Mouse (Mus musculus): ENCODE measurements around the gene Impg1. TPM values are rescaled to one million over a fixed set of nuclear protein-coding genes. Genes with fewer than 3 reads are reported as not detected.

The Impg1 gene
- under 1 TPM in 1 of 2 experiments, not detected in 1; 0.07 TPM for total RNA-seq (2021)
- long read RNA-seq, experiment 1 = 0 reads
- long read RNA-seq, experiment 2 = 0 reads

DNA sequence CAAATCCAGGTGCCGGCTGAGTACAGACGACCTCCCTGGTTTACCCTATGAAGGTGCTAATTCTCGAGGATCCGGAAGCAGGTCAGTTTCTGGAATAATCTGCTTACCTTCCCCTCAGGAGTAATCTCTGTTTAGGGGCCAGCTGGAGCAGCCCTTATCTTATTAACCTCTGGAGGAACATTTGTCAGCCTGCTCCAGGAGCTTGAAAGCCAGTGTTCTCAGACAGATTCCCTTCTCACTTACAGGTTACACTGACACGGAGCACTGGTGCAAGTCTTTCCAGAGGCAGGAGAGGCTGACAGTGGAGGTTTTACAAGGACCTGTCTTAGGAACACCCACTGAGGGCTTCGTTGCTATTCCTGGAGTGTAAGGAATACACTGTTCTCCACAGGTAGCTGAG, at the start of gene Impg1:
Impg1 (minus strand) TSS at position 101 of the 400 bp plus-strand sequence.
- no peak for DNase-seq (ENCODE audit: low spot score)

DNA sequence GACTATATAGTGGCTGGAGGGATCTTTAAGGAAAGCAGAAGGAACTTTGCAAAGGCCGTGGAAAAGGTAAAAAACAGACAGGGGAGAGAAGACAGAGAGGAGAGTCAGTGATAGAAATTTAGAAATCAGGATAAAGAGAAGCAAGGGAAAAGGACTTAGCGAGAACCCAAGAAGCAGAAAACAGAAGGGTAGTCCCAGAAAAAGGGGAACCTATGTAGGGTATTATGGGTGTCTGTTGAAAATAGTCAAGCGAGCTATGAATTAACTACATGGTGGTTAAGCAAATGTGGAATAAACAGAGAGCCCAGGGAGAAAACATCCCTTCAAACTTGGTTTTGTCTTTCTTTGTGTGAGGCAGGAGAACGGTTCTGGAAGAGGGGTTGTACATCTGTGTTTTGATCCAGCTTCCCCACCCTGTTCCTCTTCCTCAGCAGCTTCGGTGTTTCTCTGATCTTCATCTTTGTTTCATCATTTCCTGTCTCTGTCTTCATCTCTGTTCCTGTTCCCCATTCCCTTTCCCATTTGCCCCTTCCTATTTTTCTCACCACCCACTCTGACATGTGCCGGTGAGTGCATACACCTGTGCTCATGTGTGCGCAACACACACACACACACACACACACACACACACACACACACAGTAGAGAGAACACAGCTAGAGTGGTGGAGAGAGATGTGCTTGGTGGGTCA, 44.3 kb upstream of the Impg1 start:
- no peak for DNase-seq (ENCODE audit: low spot score)

DNA sequence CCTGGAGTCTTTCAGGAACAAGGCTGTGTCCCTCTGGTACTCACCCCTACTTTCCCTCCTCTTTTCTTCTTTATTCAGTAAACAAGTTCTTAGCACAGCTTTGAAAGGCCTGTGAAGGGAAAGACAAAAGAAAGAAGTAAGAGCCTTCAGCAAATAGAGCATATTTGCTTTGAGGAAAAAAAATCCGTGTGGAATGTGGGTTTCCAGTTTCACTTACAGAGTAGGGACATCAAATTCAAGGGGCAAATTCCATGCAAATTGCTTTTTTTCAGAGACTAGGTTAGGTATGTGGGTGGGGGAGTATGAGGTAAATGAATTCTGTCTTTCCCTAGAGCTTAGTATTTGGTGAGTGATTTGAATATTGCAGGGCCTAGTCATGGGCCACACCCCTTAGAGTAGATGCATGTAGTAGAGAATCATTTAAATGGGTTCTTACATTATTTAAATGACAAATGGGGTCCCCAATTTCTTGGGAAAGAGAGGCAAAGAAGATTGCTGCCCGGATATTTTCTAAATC, 39.3 kb upstream of the Impg1 start:
- no peak for DNase-seq (ENCODE audit: low spot score)

DNA sequence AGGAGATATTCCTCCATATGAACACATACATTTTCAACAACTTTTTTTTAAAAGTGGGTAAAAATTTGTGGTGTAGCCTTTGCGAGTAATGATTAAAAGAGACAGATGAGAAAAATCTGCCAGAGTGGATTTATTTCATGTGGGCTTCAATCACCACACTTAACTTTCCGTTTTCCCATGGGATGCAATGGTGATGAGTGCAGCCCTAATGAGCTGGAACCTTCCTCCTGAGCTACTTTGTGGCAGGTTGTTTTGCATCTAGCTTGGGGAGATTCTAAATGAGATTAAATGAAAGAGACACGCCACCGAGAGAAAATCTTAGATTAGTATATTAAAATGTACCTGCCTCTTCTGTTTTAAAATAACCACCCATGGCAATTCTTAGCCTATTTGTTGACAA, 26.3 kb upstream of the Impg1 start:
- DNase-seq (ENCODE audit: low spot score) = no peak

DNA sequence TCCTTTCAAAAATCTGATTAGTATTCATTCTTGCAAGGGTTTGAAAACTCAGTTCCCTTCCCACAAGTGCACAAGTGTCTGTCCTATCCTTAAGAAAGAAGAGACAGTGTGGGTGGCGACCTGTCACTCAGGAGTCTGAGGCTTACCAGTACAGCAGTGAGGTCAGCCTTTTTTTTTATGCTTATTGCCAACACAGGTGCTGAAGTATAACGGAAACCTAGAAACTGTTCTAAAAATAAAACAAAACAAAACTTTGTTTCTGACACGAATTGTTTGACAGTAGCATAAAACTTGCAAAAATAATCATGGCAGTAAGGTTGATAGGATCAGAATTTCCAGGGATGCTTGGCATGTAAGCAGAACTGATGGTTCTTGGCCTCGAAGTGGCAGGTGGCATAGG, 4.9 kb downstream of the Impg1 start:
- no peak for DNase-seq (ENCODE audit: low spot score)

DNA sequence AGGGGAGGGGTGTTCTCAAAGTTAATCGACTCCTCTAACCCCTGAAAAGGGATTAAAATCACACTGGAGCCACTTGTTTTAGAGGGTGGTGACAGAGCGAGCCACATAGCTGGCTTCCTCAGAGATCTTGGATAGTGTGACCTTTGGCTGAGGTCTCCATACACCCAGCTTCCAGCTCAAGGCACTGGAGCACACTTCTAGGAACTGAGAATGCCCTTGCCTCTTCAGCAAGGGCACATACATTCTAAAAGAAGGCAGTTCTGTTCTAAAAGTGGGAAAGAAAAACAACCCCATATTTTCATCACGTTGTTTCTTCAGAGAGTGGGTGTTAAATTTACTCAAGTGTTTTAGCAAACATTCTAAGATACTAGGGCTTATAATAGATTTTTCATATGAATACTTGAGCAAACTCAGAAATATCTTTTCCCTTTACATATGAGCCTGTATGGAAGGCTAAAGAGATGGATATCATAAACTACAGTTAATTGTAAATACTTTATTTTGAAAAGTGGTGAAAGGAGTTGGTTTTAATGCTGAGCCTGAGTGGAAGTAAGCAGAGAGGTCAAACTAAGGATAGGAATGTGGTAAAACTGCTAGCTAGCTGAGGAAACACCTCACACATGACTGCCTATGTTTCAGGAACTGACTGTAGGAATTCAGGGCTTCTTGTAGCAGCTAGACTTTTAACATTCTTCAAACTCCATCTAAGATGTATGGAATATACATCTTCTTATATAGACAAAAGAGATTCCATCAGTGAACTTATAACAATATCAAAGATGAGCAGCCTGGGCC, 14.6 kb downstream of the Impg1 start:
- no peak for DNase-seq (ENCODE audit: low spot score)

DNA sequence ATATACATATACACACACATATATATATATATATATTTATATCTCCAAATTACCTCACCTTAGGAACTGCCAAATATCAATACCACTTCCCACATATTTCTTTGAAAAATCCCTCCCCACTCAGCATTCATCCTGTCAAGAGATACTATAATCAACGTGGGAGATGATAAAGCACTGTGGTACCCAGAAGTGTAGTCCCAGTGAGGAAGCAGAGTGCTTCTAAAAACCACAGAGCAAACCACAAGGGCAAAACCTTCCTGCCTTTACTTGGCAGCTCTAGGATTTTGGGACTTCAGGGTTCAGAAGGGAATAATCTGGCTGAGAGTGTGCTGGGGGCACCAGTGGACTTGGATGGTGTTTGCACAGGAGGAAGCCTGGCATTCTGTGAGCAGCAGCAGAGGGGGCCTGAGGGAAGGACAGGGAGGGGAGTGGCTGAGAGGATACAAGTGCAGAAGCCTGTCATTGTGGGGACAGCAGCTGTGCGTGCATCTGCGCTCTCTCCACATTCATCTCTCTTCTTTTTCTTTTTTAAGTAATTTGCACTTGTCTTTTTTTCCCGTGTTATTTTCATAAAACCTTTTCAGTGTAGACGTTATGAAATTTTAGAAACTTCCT, 24.1 kb downstream of the Impg1 start:
- DNase-seq (ENCODE audit: low spot score) = no peak

DNA sequence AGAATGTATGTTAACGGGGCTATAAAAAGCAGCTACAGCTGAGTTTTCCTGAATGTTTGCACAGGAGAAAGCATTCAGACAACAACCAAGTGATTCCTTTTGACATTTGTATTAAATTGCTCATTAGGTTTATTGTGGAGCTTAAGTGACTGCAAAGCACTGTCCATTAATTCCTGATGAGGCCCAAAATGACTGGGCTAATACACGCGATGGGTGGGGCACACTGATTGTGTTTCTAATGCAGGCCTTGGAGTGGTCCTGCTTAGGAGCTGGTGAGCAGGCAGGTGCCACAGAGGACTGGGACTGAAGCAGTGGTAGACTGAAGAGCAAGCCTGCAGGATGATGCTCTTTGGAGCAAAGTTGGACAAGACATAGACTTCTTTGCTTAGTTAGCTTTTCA, 73.9 kb downstream of the Impg1 start:
- DNase-seq (ENCODE audit: low spot score) = no peak

DNA sequence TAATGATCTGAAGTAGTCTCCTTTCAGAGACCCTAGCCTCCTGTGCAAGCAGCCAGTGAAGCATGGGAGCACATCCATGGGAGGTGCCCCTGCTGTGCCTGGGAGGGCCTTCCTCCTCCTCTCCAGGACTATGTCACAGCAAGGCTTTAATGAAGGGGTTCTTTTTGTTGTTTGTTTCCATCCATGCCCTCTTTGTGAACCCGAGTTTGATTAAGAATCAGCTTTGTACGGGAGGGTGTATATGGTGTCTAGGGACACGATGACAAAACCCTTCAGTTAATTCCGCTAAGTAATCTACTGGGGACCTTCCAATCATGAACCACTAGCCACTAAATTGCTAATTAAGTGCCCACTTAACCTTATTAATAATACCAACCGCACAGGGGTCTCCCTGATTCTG, 74.3 kb downstream of the Impg1 start:
- no peak for DNase-seq (ENCODE audit: low spot score)

DNA sequence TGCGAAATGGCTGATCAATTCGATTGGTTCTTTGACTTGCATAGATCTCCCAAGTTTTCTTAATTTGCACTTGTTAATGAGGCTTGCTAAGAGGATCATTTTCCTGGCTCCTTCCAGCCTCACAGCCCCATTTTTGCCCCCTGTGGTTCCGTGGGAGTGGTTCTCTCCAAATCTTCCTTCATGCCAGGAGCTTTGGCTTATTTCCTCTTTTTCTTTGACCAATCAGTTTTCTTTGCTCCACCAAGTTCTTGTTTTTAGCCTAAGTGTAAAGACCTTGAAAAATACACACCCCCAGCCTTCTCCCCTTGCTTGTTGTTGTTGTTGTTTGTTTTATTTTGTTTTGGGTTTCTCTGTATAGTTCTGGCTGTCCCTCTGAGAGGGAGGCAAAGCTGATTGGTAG, 77.4 kb downstream of the Impg1 start:
- no peak for DNase-seq (ENCODE audit: low spot score)

DNA sequence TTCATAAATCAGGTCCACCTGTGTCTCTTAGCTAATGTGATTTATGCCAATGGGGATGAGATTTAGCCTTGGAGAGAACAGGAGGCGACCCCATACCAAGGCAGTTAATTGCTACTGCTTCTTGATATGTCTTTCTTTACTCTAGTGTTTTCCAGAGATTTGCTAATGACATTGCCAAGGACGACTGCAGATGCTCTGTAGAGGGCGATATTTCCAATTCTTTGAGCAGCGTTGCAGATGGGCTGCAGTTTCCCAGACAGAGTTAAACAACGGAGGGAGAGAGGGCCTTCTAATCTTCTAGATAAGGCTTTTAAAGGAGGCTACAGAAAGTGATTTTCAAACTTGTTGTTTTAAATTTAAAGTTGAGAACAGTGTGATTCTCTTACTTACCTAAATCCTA, 78.8 kb downstream of the Impg1 start:
- DNase-seq (ENCODE audit: low spot score) = no peak

DNA sequence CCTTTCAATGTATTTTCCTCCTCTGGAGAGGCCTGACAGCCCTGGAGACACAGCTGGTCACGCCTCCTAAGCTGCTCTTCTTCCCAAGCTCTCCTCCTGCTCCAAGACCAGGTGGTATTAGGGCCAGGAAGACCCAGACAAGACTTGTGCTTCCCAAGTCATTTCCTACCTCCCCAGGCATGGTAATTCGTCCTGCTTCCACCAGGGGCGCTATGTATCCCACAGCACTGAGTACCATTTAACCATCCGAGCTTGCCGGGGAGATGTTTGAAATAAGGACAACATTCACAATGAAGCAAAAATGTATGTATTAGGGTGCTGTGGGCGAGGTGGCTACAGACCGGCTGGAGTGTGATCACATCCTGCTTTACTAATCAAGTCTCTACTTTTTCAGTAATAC, 79.3 kb downstream of the Impg1 start:
- DNase-seq (ENCODE audit: low spot score) = peak; percentile 8

DNA sequence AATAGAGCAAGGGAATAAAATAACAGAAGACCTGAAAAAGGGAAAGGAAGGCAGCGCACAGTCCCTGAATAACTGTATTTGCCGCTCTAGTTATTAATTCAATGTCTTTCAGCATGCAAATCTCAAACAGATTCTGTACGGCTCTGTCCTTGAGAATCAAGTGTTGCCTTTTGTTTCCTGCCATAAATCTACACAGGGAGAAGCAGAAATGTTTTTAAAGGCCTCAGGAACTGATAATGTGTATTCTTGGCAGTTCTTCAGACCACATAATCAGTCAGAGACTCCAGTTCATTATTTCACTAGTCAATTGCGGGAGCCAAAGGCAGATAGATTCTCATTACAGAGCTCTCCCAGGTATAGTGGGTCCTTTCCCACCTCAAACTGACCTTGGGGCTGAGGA, 82.6 kb downstream of the Impg1 start:
- DNase-seq (ENCODE audit: low spot score) = no peak

DNA sequence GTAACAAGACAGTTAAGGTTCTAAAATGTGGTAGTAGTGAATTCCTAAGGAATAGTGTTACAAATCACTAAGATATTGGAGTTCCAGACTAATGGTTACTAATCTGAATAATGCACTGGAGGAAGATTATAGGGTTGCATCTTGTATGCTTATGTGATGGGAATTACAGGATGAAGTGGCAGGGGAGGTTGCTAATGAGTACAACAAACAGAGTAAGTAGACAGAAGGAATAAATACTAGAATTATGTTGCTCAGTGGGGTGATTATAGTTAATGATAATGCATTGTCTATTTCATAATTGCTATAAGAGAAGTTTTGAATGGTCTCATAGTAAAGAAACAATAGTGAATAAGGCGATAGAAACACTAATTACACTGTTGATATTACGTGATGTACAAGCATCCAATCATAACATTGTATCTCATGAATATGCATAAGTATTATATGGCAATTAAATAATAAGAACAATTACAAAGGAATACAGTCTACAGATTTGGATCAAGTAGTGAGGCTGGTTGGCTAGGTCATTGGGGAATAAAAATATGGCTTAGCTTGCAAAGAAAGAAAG, 85.1 kb downstream of the Impg1 start:
- no peak for DNase-seq (ENCODE audit: low spot score)

DNA sequence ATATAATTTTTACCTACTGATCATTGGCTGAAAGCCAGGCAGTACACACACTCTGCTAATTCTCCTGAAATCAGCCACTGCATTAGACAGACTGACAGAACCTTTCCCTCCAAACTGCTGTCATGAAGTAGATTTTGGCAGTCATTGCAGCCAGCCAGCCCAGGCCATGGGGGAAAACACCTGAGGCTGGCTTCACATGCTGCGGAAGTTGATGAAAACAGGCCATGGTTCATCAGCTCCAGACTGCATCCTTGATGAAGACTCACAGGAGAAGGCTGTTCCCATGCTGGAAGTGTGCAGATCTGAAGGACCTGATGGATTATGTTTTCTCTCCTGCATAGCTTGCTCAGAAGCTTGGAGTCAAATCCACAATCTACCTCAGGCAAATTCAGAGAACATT, 91.2 kb downstream of the Impg1 start:
- DNase-seq (ENCODE audit: low spot score) = no peak

DNA sequence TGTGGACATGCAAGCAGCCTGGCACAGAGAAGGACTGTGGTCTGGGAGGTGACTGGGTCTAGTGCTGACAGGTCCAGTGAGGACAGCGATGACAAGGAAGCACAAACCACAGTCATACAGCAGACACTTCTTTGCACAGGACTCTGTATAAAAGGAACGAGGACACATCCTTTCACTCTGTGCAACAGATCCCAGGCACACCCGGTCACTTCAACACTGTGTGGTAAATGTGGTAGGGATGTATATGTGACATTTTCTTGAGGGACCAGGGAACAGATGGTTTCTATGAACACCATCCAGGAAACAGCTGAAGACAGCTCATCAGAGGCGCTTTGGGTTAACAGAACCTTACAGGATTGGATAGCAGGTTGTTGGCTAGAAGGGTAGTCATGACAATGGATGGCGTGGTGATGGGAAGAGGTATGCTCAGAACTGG, 92.0 kb downstream of the Impg1 start:
- DNase-seq (ENCODE audit: low spot score) = no peak

DNA sequence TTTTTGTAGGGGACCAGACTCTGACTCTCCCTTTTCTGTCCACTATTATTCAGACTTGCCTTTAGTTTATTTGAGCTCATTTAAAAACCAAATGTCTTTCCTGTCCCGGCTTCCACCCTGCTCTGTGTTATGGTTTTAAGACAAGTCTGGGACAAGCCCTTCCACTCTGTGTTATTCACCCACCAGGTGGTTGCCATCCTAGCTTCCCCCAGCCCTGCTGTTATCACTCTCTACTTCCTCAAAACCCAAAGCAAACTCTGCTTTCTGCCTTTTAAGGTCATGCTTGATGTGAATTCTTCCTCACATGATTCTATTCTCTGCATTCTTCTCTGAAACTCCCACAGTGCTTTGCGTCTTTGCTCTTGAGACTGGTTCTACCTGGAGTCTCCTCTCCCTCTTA, 96.6 kb downstream of the Impg1 start:
- no peak for DNase-seq (ENCODE audit: low spot score)

DNA sequence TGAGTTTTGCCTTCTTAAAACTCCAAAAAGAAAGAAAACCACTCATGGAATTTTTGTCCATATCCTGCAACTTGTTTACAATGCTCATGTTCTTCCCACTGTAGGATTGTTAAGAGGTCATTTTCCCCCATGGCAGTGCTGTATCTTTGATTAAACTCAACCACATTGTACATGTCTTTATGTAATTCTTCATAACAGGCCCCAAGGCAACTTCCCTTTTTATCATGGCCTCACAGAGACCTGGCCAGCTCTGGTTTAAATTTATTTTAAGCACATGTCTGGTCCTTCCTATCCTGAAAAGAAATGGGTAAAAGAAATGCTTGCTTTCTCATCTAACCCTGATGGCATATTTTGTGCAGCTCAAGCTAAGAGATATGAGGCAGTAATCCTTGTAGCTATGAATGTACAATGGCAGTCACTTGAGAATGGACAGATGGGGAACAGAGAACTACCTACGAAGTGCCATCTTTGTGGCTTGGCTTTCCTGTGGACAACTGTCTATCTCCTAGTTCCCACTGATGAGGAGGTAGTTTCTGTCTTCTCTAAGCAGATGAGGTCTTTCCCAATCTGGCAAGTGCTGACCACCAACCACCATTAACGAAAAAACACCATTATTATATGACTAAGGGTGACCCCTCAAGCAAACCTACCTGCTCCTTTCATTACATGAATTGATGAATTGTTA, 97.6 kb downstream of the Impg1 start:
- DNase-seq (ENCODE audit: low spot score) = no peak

DNA sequence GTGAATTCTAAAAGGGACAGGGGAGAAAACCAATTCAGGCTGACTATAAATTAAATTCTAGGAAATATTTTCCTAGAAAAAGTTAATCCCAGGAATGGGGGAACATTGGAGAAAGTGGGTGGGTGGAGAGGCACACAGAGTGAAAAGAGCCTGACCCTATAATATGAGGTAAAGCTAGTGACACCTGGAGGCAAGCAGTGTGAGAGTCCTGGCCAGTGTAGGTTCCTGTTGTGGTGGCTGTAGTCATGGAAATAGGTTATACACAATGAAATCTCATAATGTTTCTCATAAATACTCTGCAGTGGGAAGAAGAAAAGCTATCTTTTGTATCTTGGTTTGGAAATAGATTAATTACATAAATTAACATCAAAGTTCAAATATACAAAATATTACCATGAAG, 105.2 kb downstream of the Impg1 start:
- no peak for DNase-seq (ENCODE audit: low spot score)

DNA sequence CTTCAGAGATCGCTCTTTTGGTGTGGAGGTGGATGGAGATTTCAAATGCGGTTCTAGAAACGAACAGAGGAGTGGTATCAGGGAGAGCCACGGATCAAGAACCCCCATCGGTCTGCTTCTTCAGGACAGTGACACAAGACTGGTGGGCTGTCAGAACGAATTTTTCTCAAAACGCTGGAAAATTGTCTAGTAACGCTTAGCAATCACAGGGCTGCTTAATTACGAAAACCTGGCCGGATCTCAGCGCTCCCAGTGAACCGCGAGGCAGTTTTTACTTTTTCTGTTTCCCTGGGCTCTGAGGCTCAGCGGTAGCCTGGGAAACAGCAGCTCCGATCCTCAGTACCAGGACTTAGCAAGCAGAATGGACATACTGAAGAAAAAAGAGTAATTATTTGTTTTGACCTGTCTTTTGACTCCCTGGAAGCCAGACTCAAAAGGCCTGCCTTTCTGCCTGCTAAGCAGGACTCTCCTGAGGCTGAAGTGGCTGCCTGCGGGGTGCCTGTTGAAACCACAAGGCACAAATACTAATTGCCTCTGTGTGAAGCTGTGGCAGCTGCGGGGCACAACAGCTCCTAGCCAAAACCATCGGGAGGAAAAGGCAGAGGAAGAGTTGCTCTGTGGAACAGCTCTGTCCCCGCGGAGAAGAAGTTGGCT, 113.5 kb downstream of the Impg1 start:
- DNase-seq (ENCODE audit: low spot score) = no peak

DNA sequence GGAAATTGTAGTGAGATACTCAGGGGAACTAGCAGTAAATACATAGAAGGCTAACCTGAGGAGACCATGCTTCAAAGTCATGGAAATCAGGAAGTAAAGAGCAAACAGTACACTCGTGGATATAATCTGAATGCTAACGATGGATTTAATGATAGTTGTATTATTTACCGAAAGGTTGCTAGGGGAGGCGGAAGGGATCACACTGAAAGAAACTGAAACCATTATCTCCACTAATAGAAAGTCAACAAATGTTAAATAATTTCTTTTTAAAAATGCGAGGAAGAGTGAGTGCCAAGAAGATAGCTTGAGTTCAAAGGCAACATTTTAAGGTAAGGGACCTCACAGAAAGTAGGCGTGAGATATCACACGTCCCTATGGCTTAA, 114.0 kb downstream of the Impg1 start:
- DNase-seq (ENCODE audit: low spot score) = no peak

Data from gastrocnemius, adult 18-20 months (tissue).